Mouse (Mus musculus) testis, postnatal 10 days (tissue): ENCODE measurements at regions not wholly inside any gene's neighbourhood (a gene's known extent, or its start where the extent isn't known, plus 50 kb on each side); places are given as distances from the start of the nearest gene placed in this dataset.

ENCODE experiments used
- DNase-seq: peaks from one replicate; pipeline ENCODE4 v3.0.0; 2021; ENCODE audit warnings: low spot score

DNA sequence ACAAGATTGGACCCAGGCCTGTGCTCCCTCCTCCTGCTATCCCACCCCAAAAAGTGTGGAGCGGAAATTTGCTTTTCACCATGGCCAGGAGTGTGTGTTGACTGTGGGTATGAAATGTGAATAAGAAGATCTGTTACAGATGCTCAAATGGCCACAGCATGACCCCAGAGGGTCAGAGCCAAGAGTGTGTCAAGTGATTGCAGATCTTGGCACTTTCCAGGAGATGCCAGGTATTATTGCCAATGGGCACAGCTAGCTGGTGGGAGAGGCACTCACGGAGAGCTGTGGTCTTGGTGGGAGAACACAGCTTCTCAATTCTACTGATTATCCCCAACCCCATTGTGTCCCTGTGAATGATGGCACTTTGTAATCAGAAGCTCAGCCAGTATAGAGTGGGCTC is 62.7 kb downstream of the Smim20 start:
- no peak for DNase-seq

DNA sequence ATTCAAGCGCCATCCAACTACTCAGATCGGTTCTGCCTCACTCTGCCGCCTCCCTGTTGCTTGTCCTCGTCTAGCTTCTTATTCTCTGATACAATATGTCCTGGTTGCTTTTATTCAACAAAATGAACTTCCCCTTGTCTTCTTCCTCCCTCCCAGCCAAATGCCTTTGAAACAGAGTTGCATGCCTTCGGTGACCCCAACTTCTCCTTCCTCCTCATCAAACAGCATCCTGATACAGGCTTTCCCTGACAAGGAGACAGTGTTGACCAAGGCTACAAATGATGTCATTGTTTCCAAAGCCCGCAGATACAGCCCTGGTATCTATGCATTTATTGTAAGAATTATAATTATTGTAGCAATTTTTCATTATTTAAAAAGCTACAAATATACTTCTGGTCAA is 69.8 kb downstream of the Smim20 start:
- no peak for DNase-seq

DNA sequence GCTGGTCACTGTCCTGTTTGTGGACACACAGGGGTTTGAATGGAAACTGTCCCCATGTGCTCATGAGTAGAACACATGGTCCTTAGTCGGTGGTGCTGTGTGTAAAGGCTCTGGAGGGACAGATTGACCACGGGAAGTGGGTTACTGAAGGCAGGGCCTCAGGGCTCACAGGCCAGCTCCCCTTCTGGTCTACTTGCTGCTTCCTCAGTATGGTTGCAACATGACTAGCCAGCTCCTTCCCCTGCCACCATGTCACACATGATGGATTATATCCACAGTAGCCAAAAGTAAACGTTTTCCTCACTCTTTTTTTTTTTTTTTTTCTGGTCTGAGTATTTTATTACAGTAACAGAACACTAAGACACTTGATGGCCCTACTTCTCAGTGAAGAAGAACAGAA is 70.9 kb downstream of the Smim20 start:
- DNase-seq: no peak

DNA sequence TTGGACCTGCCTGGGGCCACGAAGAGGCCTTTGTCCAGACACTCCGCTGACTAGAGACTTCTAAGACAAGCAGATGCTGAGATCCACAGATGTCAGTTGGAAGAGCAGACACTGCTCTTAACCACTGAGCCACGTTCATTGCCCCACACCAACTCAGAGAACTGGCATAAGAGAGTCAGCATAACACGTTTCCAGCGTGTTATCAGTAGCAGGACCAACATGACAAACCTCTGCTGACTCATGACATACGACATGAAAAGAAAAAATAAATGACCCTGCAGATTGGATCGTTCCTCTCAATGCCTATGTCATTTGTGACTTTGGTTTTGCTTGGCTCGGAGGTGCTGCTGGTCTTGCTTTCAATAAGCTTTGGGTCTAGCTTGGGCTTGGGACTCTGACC is 78.3 kb downstream of the Smim20 start:
- DNase-seq: no peak

DNA sequence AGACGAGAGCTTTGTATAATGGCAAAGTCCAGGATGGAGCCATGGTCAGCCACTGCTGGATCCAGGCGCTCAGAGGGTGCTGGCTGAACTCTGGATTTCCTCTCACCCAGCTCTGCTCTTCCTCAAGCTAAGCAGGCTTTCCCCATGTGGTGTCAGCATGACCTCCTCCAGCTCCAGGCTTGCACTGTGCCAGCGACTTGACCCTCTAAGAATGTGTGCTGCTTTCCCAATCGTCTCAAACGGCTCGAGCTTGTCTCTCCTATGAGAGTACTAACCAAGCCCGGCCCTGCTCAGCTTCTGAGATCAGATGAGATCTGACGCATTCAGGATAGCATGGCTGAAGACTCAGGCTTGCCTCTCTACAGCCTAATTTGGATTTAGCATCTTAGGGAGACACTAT is 79.1 kb downstream of the Smim20 start:
- no peak for DNase-seq

DNA sequence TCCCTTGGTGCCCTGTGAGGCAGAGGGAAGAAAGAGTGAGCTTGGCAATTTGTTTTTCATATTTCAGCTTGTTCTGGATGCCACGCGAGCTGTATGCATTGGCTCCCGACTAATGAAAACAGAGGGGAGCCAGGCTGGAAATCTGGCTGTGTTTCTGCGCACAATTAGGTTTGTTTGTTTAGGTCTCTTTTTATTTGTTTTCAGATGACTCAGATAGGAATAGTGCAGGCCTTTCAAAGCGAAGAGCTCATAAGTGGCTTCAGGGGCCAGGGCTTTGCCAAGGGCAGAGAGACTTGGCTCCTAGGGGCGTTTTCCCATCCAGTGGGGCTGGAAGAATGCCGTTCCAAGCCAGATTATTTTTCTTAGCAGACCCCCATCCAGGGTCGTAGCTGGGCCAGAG is 79.9 kb downstream of the Smim20 start:
- no peak for DNase-seq

DNA sequence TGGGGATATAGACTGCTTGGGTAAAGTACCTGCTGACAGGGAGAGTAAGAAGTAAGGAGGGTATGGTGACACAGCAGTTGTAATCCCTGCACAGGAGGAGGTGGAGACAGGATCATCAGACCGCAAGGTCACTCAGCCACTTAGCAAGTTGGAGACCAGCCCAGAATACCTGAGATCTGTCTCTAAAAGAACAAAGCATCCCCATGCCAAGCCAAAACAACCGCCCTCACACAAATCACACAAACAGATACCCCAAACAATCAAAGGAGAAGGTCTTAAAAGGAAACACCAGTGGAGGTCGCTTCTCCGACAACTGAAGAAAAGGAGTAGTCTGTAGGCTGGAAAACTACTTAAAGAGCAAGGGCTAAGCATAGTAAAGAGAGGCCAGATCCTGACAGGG is 86.0 kb downstream of the Smim20 start:
- no peak for DNase-seq

DNA sequence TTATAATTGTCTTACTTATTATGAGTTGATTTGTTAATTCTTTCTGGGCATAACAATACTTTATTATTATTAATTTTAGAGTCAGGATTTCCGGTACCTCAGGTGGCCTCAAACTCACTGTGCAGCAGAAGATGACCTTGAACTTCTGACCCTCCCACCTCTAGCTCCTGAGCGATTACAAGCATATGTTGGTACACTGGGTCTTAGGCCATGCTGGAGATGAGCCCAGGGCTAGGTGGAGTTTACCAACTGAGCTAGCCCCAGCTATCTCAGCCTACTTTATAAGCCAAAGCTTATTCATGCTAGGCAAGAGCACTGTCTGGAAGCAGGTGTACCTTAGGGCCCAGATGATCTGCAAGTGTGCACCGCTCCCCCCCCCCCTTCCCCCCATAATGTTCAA is 87.4 kb downstream of the Smim20 start:
- DNase-seq: no peak

DNA sequence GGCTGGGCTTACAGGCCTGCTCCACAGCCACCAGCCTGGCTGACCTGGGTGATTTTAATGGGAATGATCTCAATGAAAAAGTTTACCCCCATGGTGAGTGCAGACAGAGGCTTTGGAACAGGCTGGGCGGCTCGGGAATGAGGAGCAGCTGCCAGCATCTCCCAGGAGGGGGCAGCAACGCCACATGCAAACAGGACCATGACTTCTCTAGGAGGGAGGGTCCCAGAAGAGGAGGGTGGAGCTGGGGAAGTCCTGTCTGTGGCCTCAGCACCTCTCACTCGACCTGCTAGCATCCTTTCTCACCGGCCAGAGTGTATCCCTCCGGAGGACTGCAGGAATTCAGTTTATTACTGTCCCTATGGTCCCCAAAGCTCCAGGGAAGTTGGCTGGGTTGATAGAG is 88.2 kb downstream of the Smim20 start:
- peak; percentile 90 for DNase-seq

DNA sequence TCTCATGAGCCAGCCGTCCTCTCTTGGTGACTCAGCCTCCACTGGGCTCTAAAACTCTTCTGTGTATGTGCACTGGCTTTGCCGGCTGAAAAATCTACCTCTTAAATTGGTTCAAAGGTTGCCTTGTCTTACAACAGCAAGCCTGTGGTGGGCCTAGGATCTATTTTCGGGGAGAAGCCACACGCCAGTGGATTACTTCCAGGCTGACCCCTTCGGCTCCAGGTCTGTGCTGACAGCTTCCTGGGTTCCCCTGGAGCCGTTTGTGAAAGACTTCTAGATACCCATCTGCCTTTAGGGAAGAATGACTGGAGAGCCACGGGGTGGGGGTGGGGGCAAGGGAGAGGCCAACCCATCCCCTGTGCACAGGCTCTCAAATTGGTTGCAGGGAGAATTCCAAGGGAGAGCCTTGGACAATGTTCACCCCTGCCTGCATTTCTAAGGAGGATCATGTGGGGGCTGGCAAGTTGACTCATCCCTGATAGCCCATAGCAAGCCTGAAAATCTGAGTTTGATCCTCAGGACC is 90.3 kb downstream of the Smim20 start:
- no peak for DNase-seq

DNA sequence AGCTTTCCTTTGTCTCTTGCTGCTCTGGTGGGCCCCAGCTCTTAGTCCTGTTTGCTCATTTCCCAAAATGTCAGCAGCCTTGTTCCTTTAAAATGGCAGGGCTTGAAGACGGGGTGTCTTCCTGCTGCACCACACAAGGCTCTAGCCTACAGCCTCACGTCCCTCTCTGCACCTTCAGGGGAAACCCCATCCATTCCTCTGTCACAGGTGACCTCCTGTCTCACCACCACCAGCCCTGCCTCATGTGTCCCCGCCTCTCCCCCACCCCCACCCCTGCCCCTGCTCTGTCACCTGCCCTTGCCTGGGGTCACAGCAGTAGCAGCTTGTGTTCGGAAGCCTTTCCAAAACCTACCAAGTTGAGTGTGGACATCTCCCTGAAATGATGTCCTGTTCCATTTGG is 91.3 kb downstream of the Smim20 start:
- DNase-seq: no peak

DNA sequence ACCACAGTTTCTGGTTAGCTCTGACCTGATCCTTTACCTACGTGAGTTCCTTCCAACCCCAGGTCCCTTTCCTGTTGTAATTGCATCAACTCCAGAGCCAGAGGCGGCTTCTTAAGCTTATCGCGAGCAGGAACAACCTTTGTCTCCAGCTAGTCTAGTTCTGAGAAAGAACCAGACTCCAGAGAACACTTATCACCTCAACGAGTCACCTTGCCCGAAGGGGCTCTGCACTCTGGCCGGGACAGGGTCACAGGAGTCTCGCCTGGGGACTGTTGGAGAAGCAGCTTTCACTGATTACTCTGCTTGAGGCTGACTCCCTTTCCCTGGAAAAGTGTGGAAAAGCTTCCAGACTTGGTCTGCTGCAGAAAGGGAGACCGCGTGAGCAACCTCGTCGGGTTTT is 93.0 kb downstream of the Smim20 start:
- no peak for DNase-seq

DNA sequence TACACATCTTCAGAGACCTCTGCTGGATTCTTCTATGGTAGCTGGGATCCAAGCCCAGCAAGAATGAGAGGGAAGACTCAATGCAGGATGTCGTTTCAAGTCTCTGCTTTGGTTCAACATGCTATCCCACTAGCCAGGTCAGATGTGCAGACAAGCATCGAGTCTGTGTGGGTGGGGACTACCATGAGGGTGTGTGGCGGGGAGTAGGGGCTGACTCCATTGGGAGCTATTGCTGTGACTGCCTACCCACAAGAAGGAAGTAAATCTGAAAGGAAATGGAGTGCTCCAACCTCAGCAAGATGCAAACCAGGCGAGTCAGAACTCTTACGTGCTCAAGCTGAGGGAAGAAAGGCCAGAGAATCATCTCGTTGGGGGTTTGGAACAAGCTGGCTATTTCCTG is 94.4 kb downstream of the Smim20 start:
- DNase-seq: no peak

DNA sequence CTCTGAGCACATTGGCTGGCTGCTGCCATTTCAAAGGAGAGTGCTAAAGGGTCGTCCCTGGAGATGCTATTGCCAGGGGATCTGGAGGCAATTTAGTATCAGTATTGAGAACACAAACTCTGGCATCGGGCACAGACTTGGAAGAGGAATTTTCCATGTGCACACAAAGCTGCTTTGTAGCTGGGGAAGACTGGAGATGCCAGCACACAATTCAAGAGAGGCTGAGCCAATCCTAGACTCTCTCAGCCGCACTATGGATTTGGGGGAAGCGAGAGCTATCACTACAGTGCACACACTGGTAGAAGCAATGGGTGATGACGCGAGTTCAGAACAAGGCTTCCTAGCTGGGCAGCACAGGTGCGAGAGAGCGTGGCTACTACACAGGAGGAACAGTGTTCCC is 97.0 kb downstream of the Smim20 start:
- DNase-seq: no peak

DNA sequence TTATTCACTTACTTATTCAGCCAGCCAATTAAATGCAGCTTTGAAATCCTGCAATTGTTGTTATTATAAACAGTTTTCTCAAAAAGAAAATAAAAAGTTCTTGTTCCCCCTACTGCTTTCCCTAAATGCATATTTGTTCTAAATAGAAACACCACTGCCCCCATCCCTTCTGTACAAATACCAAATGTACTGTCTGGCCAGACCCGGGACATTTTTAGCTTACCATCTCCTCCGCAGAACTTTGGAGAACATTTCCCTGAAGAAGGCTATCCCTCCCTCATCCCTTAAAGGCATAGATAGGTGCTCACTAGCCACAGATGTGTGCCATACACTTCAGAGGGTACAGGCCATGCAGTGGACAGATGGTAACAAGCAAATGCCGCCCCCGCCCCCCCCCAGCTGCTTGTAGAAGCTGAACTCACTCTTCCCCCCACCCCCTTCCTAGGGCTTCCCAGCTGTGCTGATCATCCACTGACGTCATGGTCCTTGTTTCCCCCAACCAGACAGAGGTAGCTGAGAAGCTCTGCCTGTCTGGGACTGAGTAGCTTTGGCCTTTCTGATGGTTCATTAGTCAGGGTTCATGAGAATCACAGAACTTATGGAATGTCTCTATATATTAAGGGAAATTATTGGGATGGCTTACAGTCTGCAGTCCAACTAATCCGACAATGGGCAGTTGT is 98.9 kb upstream of the Rbpj start:
- no peak for DNase-seq

DNA sequence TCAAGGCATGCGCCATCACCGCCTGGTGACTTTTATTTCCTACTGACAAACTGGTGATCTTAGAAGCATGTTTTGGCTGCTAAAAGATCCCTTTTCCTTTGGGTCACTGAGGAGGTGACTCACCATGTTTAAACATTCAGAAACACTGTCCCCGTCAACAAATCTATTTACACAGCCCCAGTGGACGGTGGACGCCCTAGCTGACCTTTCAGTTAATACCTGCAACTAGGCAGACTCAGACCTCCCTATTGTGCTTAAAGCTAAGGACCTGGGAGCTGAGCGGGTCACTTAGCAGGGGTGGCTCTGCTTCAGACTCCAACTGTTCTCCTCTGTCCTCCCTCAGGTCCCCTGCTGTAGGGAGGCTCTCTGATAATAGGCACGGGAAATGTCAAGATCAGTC is 95.7 kb upstream of the Rbpj start:
- no peak for DNase-seq

DNA sequence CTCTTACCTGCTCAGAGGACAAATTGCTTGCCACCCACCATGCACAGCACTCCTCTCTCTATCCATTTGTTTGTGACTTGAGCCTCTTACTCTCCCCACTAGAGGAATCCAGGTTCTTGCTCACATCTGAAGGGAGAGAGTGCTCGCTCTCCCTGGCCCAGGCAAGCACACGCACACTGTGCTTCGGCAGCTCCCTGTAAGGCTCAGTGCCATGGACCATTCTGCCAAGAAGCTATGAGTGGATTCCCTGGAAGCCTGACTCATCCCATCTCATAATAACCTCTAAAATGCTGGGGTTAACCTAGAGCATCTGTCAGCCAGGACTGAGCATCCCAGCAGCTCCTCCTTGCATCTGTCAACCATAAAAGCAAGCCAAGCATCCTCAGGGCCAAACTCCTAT is 94.3 kb upstream of the Rbpj start:
- DNase-seq: no peak

DNA sequence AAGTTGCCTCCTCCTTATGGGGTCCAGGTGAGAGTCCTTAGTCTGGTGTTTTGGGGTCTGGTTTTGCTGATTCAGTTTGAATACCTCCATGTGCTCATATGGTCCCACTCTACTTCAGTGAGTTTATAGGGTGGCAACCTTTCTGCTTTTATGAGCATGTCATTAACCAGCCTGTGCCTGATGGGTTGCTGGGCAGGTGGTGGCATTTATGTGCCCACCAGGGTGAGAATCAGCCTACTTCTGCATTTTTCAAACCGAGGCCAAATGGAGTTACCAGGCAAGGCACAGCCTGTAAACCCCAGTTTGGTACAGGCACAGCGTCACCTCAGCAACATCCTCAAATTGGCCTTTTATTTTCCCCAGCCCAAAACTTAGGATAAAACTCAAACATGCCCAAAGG is 92.6 kb upstream of the Rbpj start:
- no peak for DNase-seq

DNA sequence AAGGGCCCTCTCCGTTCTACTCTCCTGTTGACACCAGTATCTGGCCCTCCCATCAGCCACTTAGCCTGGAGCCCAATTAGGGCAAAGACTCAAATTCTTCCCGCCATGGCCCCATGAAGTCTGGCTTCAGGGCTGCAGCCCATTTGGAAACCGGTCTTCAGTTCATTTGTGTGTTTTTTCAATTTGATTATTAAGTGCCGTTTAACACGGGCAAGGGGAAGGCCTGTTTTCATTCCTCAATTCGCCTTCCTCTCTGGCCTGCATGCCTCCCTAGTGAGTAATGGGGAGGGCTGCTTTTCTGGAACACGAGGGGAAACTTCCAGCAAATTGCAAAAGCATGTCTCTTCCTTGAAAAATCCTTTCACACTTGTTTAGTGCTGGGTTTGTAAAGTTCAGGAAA is 89.1 kb upstream of the Rbpj start:
- no peak for DNase-seq

DNA sequence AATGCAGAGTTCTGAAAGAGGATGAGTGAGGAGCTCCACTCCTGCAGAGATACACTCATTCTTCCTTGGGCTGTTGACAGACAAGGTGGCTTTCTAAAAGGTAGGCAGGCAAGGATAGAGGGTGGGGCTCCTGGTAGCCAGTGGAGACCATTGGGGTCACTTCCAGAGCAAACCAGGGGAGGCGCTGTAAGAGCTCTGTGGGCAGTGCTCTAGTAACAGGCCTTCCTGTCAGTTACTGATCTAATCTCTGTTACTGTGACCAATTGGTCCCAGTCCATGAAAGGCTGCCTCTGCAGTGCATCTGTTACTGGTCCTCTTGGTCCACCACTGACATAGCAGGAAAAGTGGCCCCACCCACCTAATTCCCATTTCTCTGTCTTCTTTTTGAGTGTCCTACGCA is 88.3 kb upstream of the Rbpj start:
- DNase-seq: no peak

DNA sequence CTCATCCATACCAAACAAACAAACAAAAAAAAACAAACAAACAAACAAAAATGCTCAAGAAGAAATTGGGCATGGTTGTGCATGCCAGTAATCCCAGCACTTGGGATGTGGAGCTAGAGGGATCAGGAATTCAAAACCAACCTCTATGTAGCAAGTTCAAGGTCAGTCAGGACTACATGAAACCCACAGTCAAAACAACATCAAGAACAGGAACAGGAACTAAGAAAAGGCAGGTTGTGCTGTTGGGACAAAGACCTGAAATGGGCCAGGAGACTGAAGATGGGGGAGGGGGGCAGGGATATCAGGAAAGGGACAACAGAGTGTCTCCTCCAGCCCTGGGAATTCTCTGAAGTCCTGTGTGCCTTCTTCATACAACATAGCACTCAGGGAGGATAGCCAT is 87.8 kb upstream of the Rbpj start:
- no peak for DNase-seq

DNA sequence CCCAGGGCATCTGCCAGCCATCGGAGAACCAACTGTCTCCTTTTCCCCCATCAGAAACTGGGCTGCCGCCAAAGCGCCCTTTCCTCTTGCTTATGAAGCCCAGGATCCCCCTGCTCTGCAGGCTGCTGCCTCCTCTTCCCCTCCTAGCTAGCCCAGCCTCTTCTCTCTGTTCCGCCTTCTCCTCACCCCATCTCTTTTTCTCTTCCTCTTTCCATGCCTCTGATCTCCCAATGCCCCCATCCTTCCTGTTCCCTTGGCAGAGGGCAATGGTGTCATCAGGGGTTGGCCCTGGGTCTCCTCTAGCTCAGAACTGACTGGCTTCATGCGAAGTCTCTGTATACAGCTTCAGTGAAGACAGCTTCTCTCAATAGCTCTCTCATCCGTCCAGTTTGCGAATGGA is 87.4 kb upstream of the Rbpj start:
- no peak for DNase-seq

DNA sequence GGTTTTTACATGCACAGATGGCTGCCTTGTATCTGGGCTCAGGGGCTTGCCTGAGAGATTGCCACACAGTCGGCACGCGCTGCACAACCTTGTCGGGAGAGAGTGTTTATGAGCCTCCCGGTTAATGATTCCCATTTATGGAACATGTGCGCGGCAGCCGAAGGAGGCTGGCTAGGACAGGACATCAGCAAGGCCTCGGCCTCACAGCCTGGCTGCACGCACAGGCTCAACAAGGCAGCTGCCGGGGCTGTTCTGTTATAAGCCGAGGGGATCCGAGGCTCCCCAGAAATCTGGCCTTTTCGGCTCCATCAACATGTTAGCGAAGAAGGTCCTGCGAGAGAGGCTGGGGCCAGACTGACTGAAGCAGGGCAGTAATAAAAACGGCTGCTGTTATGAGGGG is 86.3 kb upstream of the Rbpj start:
- no peak for DNase-seq

DNA sequence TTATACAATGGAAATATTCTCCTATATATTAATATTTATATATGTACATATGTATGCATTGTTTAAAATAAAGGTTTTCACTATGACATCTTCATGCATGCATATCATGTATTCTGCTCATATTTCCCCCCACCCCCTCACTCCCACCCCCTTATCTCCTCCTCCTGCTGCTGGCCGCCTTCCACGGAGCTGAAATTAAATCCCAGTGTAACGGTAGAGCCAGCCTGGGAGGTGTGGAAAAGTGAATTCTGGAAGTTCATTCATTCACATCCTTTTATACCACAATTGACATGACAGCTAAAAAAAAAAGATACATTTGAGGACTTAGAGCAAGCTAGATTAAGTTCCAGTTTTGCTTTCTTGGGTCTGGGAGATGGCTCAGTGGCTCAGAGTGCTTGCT is 85.7 kb upstream of the Rbpj start:
- DNase-seq: no peak
